Mouse (Mus musculus): ENCODE results near the gene Mgll.

- no peak for TF ChIP-seq CTCF (IDR thresholded peaks at IDR 0.05; ENCODE audit: borderline replicate concordance, insufficient read depth, low read depth, low read length)
- no peak for TF ChIP-seq POLR2A (IDR thresholded peaks at IDR 0.05; ENCODE audit: borderline replicate concordance, insufficient read depth, low read length)
These were observed 12.7 kb downstream of the Mgll start for GRCm38 (mm10) chr6:88736741-88737508.

All from cerebellum, adult 2 months (tissue).